Mouse (Mus musculus): Measurements from ENCODE around the gene Gm17359. TPM values are rescaled to one million over a fixed set of nuclear protein-coding genes. Genes with fewer than 3 reads are reported as not detected.

Gm17359 gene
- not detected in 2 replicates for polyA plus RNA-seq (2011; ENCODE audit: insufficient read depth, insufficient read length, low replicate concordance, missing spikeins)

GRCm38 (mm10) chr3:79336044-79336766 lies at the start of gene Gm17359:
Gene Gm17359, plus strand, starts transcription at chr3:79336661.
- no peak within 1 kb of the TSS for H3K27ac ChIP-seq (ENCODE audit: control insufficient read depth, insufficient read depth, low read depth, low read length, poor library complexity)
- WGBS, result 20% methylated on average over 8 of the region's 8 CpGs
- no peaks in the 10 kb centered on the region for H3K4me1 ChIP-seq (ENCODE audit: control insufficient read depth, insufficient read depth, low read length)
- H3K4me3 ChIP-seq (replicated peaks; ENCODE audit: control insufficient read depth, low read depth, low read length), result no peak within 1 kb of the TSS
- no peak for TF ChIP-seq POLR2A (IDR thresholded peaks at IDR 0.05; ENCODE audit: borderline replicate concordance, control insufficient read depth, low read depth, low read length)
- TF ChIP-seq CTCF (IDR thresholded peaks at IDR 0.05; ENCODE audit: control insufficient read depth, insufficient read depth, low read length), result no peak

- Histone ChIP-seq H3K4me1 (ENCODE audit: control insufficient read depth, insufficient read depth, low read length) (no peaks in the 10 kb centered on the region; the same call in 1 of the 2 replicates), H3K27ac (ENCODE audit: control insufficient read depth, insufficient read depth, low read depth, low read length, poor library complexity) (peak overlapping the region; percentile 96), H3K4me3 (replicated peaks; ENCODE audit: control insufficient read depth, low read depth, low read length) (peak overlapping the region; percentile 83)
- no peak for TF ChIP-seq CTCF (IDR thresholded peaks at IDR 0.05; ENCODE audit: control insufficient read depth, insufficient read depth, low read length)
- TF ChIP-seq POLR2A (IDR thresholded peaks at IDR 0.05; ENCODE audit: borderline replicate concordance, control insufficient read depth, low read depth, low read length), result peak; percentile 76; the same call in 1 of the 2 replicates
- under 1% methylated on average over 58 of the region's 60 CpGs for WGBS
These were observed 49.3 kb upstream of the Gm17359 start for GRCm38 (mm10) chr3:79287108-79287576.

GRCm38 (mm10) chr3:79287699-79288458 lies 48.6 kb upstream of the Gm17359 start:
- WGBS, result 2% methylated on average over 17 of the region's 17 CpGs
- peak overlapping the region; percentile 83 for H3K4me3 ChIP-seq (replicated peaks; ENCODE audit: control insufficient read depth, low read depth, low read length)
- peak overlapping the region; percentile 65 for H3K27ac ChIP-seq (ENCODE audit: control insufficient read depth, insufficient read depth, low read depth, low read length, poor library complexity)
- H3K4me1 ChIP-seq (ENCODE audit: control insufficient read depth, insufficient read depth, low read length), result no peaks in the 10 kb centered on the region; the same call in 1 of the 2 replicates
- TF ChIP-seq POLR2A (IDR thresholded peaks at IDR 0.05; ENCODE audit: borderline replicate concordance, control insufficient read depth, low read depth, low read length) (no peak), CTCF (IDR thresholded peaks at IDR 0.05; ENCODE audit: control insufficient read depth, insufficient read depth, low read length) (no peak)

GRCm38 (mm10) chr3:79289050-79289449 lies 47.4 kb upstream of the Gm17359 start:
- Histone ChIP-seq H3K27ac (ENCODE audit: control insufficient read depth, insufficient read depth, low read depth, low read length, poor library complexity) (no peak overlapping the region), H3K4me3 (replicated peaks; ENCODE audit: control insufficient read depth, low read depth, low read length) (no peak overlapping the region), H3K4me1 (ENCODE audit: control insufficient read depth, insufficient read depth, low read length) (no peaks in the 10 kb centered on the region; the same call in 1 of the 2 replicates)
- TF ChIP-seq CTCF (IDR thresholded peaks at IDR 0.05; ENCODE audit: control insufficient read depth, insufficient read depth, low read length) (no peak), POLR2A (IDR thresholded peaks at IDR 0.05; ENCODE audit: borderline replicate concordance, control insufficient read depth, low read depth, low read length) (no peak)
- WGBS, result 75% methylated on average over 3 of the region's 3 CpGs

- Histone ChIP-seq H3K4me1 (ENCODE audit: control insufficient read depth, insufficient read depth, low read length) (no peaks in the 10 kb centered on the region), H3K4me3 (replicated peaks; ENCODE audit: control insufficient read depth, low read depth, low read length) (no peak overlapping the region), H3K27ac (ENCODE audit: control insufficient read depth, insufficient read depth, low read depth, low read length, poor library complexity) (no peak overlapping the region)
- TF ChIP-seq CTCF (IDR thresholded peaks at IDR 0.05; ENCODE audit: control insufficient read depth, insufficient read depth, low read length), result no peak
- 78% methylated on average over 4 of the region's 4 CpGs for WGBS
These were observed 43.4 kb upstream of the Gm17359 start for GRCm38 (mm10) chr3:79293023-79293422.

- Histone ChIP-seq H3K27ac (ENCODE audit: control insufficient read depth, insufficient read depth, low read depth, low read length, poor library complexity) (no peak overlapping the region), H3K4me3 (replicated peaks; ENCODE audit: control insufficient read depth, low read depth, low read length) (no peak overlapping the region), H3K4me1 (ENCODE audit: control insufficient read depth, insufficient read depth, low read length) (no peaks in the 10 kb centered on the region)
- TF ChIP-seq POLR2A (IDR thresholded peaks at IDR 0.05; ENCODE audit: borderline replicate concordance, control insufficient read depth, low read depth, low read length) (no peak), CTCF (IDR thresholded peaks at IDR 0.05; ENCODE audit: control insufficient read depth, insufficient read depth, low read length) (no peak)
- WGBS, result 81% methylated on average over 3 of the region's 3 CpGs
These were observed 41.8 kb upstream of the Gm17359 start for GRCm38 (mm10) chr3:79294701-79295100.

GRCm38 (mm10) chr3:79296049-79296448 lies 40.4 kb upstream of the Gm17359 start:
- Histone ChIP-seq H3K27ac (ENCODE audit: control insufficient read depth, insufficient read depth, low read depth, low read length, poor library complexity) (no peak overlapping the region), H3K4me1 (ENCODE audit: control insufficient read depth, insufficient read depth, low read length) (no peaks in the 10 kb centered on the region), H3K4me3 (replicated peaks; ENCODE audit: control insufficient read depth, low read depth, low read length) (no peak overlapping the region)
- TF ChIP-seq CTCF (IDR thresholded peaks at IDR 0.05; ENCODE audit: control insufficient read depth, insufficient read depth, low read length) (no peak), POLR2A (IDR thresholded peaks at IDR 0.05; ENCODE audit: borderline replicate concordance, control insufficient read depth, low read depth, low read length) (no peak)
- WGBS, result 69% methylated on average over 5 of the region's 5 CpGs

- no peak for TF ChIP-seq POLR2A (IDR thresholded peaks at IDR 0.05; ENCODE audit: borderline replicate concordance, control insufficient read depth, low read depth, low read length)
- TF ChIP-seq CTCF (IDR thresholded peaks at IDR 0.05; ENCODE audit: control insufficient read depth, insufficient read depth, low read length), result no peak
- 86% methylated on average over 3 of the region's 3 CpGs for WGBS
- H3K4me1 ChIP-seq (ENCODE audit: control insufficient read depth, insufficient read depth, low read length), result no peaks in the 10 kb centered on the region
- H3K4me3 ChIP-seq (replicated peaks; ENCODE audit: control insufficient read depth, low read depth, low read length), result no peak overlapping the region
- H3K27ac ChIP-seq (ENCODE audit: control insufficient read depth, insufficient read depth, low read depth, low read length, poor library complexity), result no peak overlapping the region
These were observed 39.9 kb upstream of the Gm17359 start for GRCm38 (mm10) chr3:79296586-79296985.

Measured in bone marrow, adult 2 months (tissue).